Mouse (Mus musculus) embryonic facial prominence, embryonic 10.5 days (tissue): ENCODE measurements around the gene Mrpl24. TPM values are rescaled to one million over a fixed set of nuclear protein-coding genes. Genes with fewer than 3 reads are reported as not detected.
A peak's percentile ranks its signal among the peaks of the same experiment; 100 is the strongest.
"Not testable (repeated sequence)": the region's sequence is repeated elsewhere in the genome, so short reads cannot be mapped to it uniquely, and the experiment has no call there.

Source experiments
- DNase-seq: peaks from one replicate; pipeline ENCODE4 v3.0.0-alpha.2; 2017; ENCODE audit warnings: low spot score
- H3K27ac ChIP-seq: fragments of 300-500 bp; sonication (generic); replicated peaks from 2 replicates; pipeline ENCODE4 v1.5.1; 2016; ENCODE audit warnings: mild to moderate bottlenecking
- H3K27me3 ChIP-seq: fragments of 300-500 bp; sonication (generic); replicated peaks from 2 replicates; pipeline ENCODE4 v1.6.1; 2016; ENCODE audit warnings: low read depth, mild to moderate bottlenecking; ENCODE audit not compliant: poor library complexity, severe bottlenecking
- H3K36me3 ChIP-seq: fragments of 300-500 bp; sonication (generic); replicated peaks from 2 replicates; pipeline ENCODE4 v1.6.1; 2016; ENCODE audit warnings: mild to moderate bottlenecking, moderate library complexity
- H3K4me1 ChIP-seq: fragments of 300-500 bp; sonication (generic); 2 replicates; pipeline ENCODE4 v1.6.1; 2016
- H3K4me3 ChIP-seq: fragments of 300-500 bp; sonication (generic); 2 replicates; pipeline ENCODE4 v1.5.1; 2016; ENCODE audit warnings: mild to moderate bottlenecking, moderate library complexity
- H3K9me3 ChIP-seq: fragments of 300-500 bp; sonication (generic); 2 replicates; pipeline ENCODE4 v1.6.1; 2016; ENCODE audit warnings: mild to moderate bottlenecking
- WGBS: fragments of 180-500 bp; shearing (Covaris S2); methylation state at CpG from one replicate; pipeline ENCODE4 v1.1.7; 2016; 5-methylcytosine and 5-hydroxymethylcytosine counted together
- polyA plus RNA-seq: library from polyadenylated mRNA; unstranded; fragments of >200 nt; fragmentation: Nextera tagmentation; extraction: Ambion mirVana; gene quantifications from 2 replicates; pipeline ENCODE4 v1.2.1, GENCODE M21; 2016

Mrpl24 gene
- polyA plus RNA-seq, 1 experiment from 2014 or later, result 79.3 TPM

DNA sequence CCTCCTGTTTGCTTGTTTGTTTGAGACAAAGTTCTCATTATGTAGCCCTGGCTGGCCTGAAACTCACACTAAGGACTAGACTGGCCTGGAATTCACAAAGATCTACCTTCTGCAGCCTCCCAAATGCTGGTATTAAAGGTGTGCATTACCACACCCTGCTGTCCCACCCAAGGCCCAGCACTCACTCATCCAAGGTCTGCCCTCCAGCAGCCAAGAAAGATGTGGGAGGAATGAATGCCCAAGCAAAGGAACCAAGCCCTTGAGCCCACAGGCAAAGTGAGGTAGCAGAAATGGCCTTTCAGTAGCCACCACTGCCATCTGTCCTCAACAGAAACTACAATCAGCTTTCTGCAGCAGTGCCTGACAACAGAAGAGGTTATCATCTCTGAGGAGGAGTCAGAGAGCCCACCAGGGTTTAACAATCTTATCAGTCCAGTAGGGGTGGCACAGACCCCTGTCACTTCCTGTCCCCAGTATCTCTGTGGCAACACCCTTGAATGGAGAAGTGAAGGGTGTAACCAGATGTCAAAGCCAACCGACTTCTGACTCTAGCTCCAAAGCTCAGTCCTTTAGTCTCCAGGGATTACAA lies 18.2 kb upstream of the Mrpl24 start:
- H3K27me3 ChIP-seq, result no peaks in the 10 kb centered on the region
- DNase-seq, result no peak
- peaks cover 8% of the 10 kb centered on the region for H3K4me1 ChIP-seq
- no peaks in the 10 kb centered on the region for H3K36me3 ChIP-seq
- 51% methylated on average over 1 of the region's 1 CpGs for WGBS
- no peak overlapping the region for H3K4me3 ChIP-seq
- H3K27ac ChIP-seq, result no peak overlapping the region; the same call in 1 of the 2 replicates
- H3K9me3 ChIP-seq, result no peaks in the 10 kb centered on the region

DNA sequence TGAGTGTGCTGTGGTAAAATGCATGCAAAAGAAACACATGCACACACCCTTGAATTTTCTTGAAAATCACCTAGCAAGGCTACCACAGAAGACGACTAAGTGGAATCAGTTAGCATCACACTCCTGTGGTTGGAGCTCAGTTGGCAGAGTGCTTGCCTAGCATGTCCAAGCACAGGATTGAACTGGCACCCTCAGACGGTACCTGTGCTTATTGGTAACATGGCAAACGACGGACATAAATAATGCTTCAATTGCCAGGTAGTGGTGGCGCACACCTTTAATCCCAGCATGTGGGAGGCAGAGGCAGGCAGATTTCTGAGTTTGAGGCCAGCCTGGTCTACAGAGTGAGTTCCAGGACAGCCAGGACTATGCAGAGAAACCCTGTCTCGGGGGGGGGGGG lies 17.3 kb upstream of the Mrpl24 start:
- H3K27ac ChIP-seq, H3K9me3 ChIP-seq, H3K27me3 ChIP-seq, H3K4me1 ChIP-seq, DNase-seq, H3K4me3 ChIP-seq, H3K36me3 ChIP-seq: not testable (repeated sequence)
- WGBS, result 83% methylated on average over 6 of the region's 6 CpGs

DNA sequence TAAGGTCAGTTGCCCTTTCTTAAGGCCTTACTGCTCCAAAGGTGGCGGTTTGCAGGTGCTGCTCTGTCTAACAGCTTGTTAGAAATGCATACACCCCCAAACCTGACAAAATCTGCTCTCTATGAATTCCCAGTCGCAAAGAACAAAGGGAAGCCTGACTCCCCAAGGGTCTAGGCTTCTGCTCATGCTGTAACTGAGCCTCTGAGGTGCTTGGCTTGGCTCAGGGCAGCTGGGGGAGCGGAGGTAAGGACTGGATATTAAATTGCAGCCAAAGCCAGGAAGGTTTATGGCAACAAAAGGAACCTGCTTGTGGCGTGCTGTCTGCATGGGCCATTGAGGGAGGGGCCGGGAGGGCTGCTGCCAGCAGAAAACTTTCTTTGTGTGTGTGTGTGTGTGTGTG lies 15.5 kb upstream of the Mrpl24 start:
- 55% methylated on average over 5 of the region's 5 CpGs for WGBS
- H3K4me3 ChIP-seq, result no peak overlapping the region
- peak; percentile 20 for DNase-seq
- H3K4me1 ChIP-seq, result peaks cover 25% of the 10 kb centered on the region
- no peaks in the 10 kb centered on the region for H3K9me3 ChIP-seq
- no peaks in the 10 kb centered on the region for H3K36me3 ChIP-seq
- peak overlapping the region; percentile 76 for H3K27ac ChIP-seq
- no peaks in the 10 kb centered on the region for H3K27me3 ChIP-seq

DNA sequence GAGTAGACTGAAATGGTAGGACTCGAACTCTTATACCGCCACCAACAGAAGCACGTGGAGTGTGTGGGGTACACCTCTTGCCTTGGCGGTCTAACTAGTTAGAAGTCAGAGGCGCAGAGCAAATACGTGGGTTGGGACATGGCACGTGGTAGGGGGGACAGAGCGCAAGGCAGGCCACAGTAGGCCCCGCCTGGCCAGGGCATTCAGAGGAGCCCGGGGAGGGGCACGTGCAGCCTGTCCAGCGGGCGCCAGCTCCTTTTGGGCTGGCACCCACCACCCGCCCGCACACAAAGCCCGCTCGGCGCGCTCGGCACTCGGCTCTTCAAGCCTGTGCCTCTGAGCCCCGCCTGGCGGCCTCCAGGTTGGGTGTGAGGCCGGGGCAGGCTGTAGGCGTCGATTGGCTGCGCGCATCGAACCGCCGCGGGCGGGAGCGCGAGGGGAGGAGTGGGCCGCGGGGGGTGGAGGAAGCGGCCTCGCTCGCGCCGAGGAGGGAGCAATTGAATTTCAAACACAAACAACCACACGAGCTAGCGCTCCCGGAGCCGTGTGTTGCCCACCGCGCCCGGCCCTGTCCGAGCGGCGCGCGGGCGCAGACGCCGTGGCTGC lies 13.3 kb upstream of the Mrpl24 start, which contains the start of gene Hdgf:
Gene Hdgf, plus strand, starts transcription at position 442 of the 606 bp plus-strand sequence.
- no peaks in the 10 kb centered on the region for H3K9me3 ChIP-seq
- no peaks in the 10 kb centered on the region for H3K27me3 ChIP-seq
- H3K27ac ChIP-seq, result peak within 1 kb of the TSS; percentile 99
- H3K4me3 ChIP-seq, result peak within 1 kb of the TSS; percentile 99
- peak; percentile 99 for DNase-seq
- WGBS, result 1% methylated on average over 57 of the region's 57 CpGs
- H3K4me1 ChIP-seq, result peaks cover 47% of the 10 kb centered on the region
- H3K36me3 ChIP-seq, result no peaks in the 10 kb centered on the region

DNA sequence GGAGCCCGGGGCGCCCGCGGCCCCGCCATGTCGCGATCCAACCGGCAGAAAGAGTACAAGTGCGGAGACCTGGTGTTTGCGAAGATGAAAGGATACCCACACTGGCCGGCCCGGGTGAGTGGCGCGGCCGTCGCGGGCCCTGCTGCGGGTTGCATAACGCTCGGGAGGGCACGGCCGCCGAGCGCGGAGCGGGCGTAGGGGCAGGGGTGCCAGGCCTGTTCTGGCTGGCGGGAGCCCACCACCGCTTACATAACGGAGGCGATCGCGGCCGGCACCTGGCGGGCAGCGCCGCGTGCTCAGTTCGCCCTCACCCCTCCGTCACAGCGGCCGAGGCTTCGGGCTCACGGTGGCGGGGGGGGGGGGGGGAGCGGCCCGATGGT lies 12.7 kb upstream of the Mrpl24 start:
- peak overlapping the region; percentile 99 for H3K4me3 ChIP-seq
- no peak for DNase-seq
- under 1% methylated on average over 42 of the region's 47 CpGs for WGBS
- peaks cover 53% of the 10 kb centered on the region for H3K4me1 ChIP-seq
- no peaks in the 10 kb centered on the region for H3K27me3 ChIP-seq
- no peaks in the 10 kb centered on the region for H3K9me3 ChIP-seq
- H3K27ac ChIP-seq, result peak overlapping the region; percentile 99
- H3K36me3 ChIP-seq, result 0 out of 2 replicates have a peak, but pooled peaks cover 3% of the 10 kb centered on the region

DNA sequence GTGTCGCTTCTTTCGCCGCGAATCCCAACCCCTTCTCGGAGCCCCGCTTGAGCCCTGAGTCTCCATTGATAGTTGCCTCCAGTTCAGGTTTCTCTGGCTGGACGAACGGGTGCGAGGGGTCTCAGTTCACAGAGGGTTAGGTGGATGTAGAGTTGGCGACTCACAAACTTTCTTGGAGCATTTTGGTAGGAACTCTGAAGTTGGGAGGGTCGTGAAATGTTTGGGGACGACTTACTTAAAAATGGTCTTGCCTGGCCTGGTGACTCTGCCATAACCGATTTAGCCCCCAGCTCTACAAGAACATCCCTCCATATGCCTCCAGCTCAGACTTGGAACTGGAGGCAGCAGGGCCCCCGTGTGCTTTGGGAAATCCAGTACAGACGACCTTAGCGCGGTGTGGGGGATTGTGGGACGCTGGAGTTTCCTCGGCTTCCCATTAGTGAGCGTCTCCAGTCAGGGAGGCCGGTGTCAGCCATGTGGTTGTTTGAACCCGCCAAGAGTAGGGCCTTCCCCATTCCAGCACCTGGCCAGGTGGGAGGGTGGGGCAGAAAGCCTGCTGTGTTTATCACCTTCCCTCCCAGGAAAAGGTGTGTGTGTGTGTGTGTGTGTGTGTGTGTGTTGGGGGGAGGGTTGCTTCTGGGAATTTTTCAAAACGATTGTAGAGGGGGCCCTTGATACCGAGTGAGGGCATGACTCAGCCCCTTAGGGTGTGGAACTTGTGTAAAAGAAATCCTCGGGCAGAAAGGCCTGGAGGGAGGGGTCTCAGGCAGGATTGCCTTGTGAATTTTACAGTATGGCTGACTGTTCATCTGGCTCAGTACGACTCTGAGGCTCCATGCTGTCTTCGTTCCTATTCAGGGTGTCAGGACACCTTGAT lies 12.1 kb upstream of the Mrpl24 start:
- H3K27me3 ChIP-seq, result no peaks in the 10 kb centered on the region
- DNase-seq, result peak; percentile 61
- WGBS, result under 1% methylated on average over 27 of the region's 27 CpGs
- no peaks in the 10 kb centered on the region for H3K9me3 ChIP-seq
- peak overlapping the region; percentile 99 for H3K27ac ChIP-seq
- peak overlapping the region; percentile 99 for H3K4me3 ChIP-seq
- peaks cover 59% of the 10 kb centered on the region for H3K4me1 ChIP-seq
- H3K36me3 ChIP-seq, result 0 out of 2 replicates have a peak, but pooled peaks cover 3% of the 10 kb centered on the region

DNA sequence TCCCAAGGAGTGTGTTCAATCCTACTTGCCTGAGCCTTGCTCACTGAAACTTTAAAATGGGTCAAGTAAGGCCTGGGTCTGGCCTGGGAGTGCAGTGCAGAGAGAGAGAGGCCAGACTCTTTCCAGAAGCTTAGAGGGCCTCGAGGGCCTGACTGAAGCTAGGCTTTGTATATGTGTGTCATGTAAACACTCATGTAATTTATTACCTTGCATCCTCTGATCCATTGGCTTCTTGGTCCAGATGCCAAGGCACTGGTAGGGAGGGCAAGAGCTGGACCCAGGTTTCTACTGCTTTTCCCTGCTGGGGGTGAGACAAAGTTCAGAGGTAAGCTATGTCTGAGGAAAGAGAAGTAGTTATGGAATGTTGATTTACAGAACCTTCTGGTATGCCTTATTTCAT lies 11.4 kb upstream of the Mrpl24 start:
- H3K4me1 ChIP-seq, result peaks cover 60% of the 10 kb centered on the region
- H3K9me3 ChIP-seq, result no peaks in the 10 kb centered on the region
- no peak for DNase-seq
- H3K27me3 ChIP-seq, result no peaks in the 10 kb centered on the region
- WGBS, result 10% methylated on average over 1 of the region's 1 CpGs
- H3K27ac ChIP-seq, result peak overlapping the region; percentile 99
- H3K36me3 ChIP-seq, result peaks cover 6% of the 10 kb centered on the region
- peak overlapping the region; percentile 99 for H3K4me3 ChIP-seq

DNA sequence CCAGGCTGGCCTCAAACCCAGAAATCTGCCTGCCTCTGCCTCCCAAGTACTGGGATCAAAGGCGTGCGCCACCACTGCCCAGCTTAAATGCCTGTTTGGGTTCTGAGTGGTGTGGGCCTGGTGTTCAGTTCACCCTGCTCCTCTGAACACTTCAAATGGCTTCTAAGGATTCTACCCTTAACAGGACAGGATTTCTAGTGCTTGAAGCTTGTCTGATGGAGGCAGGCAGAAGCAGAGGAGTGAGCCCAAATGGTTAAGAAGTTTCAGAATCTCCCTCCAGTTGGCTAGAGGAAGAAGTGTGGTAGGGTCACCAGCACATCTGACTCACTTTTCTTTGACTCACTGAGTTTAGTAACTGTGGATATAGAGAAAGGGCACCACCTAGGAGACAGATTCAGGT lies 9.9 kb upstream of the Mrpl24 start:
- peak overlapping the region; percentile 99 for H3K27ac ChIP-seq
- 81% methylated on average over 2 of the region's 2 CpGs for WGBS
- H3K36me3 ChIP-seq, result peaks cover 21% of the 10 kb centered on the region
- H3K9me3 ChIP-seq, result no peaks in the 10 kb centered on the region
- no peak for DNase-seq
- H3K27me3 ChIP-seq, result no peaks in the 10 kb centered on the region
- H3K4me3 ChIP-seq, result peak overlapping the region; percentile 99
- H3K4me1 ChIP-seq, result peaks cover 56% of the 10 kb centered on the region

DNA sequence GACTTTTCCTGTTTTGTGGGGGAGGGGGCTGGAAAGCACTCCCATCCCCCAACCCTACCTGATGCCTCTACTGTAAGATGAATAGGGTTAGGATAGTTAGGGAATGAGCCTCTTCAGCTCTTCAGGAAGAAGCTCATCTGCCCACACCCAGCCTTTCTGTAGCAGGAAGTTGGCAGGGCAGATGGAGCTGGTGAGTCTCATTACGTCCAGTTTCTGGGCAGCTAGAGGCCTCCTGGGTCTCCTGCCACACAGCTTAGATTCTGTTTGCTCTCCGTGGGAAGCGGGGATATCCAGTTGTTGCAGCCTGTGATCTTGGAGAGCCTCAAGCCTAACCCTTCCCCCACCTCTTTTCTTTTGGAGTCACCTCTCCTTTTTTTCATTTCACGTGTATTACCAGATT lies 9.4 kb upstream of the Mrpl24 start:
- WGBS, result 9% methylated on average over 4 of the region's 4 CpGs
- peak; percentile 21 for DNase-seq
- peaks cover 26% of the 10 kb centered on the region for H3K36me3 ChIP-seq
- peaks cover 56% of the 10 kb centered on the region for H3K4me1 ChIP-seq
- no peaks in the 10 kb centered on the region for H3K9me3 ChIP-seq
- peak overlapping the region; percentile 99 for H3K27ac ChIP-seq
- H3K27me3 ChIP-seq, result no peaks in the 10 kb centered on the region
- peak overlapping the region; percentile 99 for H3K4me3 ChIP-seq

DNA sequence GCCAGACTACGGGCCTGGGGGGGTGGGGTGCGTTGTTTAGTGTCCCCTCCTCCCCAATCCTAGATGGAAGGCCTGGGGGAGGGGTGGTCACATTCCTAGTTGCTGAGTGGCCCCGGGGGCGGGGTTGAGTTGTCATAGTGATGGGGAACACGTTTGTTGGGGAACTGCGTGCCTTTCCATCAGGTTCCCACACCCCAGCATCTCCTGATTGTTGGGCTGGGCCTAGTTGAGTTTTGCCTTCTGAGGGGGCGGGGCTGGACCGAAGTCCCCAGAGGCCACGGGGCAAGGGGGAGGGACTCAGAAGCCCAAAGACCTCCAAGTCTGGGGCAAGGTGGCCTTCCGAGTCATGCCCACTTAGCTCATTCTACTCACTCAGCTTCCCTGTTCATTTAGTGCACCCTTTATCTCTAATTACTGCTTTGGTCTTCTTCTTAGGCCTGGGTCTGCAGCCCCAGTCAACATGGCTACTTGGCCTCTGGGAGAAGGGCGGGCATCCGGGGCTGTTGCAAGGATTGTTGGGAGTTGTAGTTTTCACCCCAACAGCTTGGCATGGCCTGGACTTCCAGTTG lies 8.6 kb upstream of the Mrpl24 start:
- 7% methylated on average over 12 of the region's 12 CpGs for WGBS
- H3K27me3 ChIP-seq, result no peaks in the 10 kb centered on the region
- H3K4me1 ChIP-seq, result peaks cover 56% of the 10 kb centered on the region
- peak overlapping the region; percentile 99 for H3K4me3 ChIP-seq
- peak; percentile 92 for DNase-seq
- no peaks in the 10 kb centered on the region for H3K9me3 ChIP-seq
- peaks cover 33% of the 10 kb centered on the region for H3K36me3 ChIP-seq
- H3K27ac ChIP-seq, result peak overlapping the region; percentile 99

DNA sequence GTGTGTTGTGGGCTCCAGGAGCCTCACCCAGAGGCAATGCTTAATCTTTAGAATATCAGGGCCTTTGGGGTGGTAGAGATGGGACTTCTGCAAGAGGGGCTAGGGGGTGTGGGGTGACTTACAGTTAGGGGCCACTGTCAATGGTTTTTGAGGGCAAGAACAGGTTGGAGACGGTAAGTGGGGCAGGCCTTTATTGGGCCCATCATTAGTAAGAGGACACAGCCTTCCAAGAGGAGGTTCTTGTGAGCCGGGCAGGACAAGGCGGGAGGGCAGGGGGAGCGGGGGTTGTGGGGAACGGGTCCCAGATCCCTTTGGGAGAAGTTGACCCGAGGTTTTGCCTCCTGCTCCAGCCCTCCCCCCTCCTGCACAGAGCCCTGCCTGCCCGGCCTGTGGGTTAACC lies 5.8 kb upstream of the Mrpl24 start:
- 82% methylated on average over 7 of the region's 7 CpGs for WGBS
- Histone ChIP-seq H3K4me1 (peaks cover 38% of the 10 kb centered on the region), H3K9me3 (no peaks in the 10 kb centered on the region), H3K27me3 (no peaks in the 10 kb centered on the region), H3K4me3 (no peak overlapping the region), H3K36me3 (peaks cover 55% of the 10 kb centered on the region), H3K27ac (no peak overlapping the region)
- no peak for DNase-seq

DNA sequence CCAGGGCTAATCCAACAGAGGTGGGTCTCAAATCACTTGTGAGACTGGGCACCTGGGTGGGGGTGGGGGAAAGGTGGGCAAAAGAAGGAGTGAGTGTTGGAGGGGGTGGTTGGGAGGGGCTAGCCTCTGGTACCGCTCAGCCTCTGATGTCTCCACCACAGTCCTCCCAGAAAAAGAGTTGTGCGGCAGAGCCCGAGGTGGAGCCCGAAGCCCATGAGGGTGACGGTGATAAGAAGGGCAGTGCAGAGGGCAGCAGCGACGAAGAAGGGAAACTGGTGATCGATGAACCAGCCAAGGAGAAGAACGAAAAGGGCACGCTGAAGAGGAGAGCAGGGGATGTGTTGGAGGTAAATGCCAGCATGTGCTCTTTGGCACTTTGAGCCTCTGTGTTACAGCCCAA lies 5.4 kb upstream of the Mrpl24 start:
- DNase-seq, result no peak
- no peaks in the 10 kb centered on the region for H3K9me3 ChIP-seq
- H3K4me1 ChIP-seq, result peaks cover 34% of the 10 kb centered on the region
- peaks cover 55% of the 10 kb centered on the region for H3K36me3 ChIP-seq
- no peak overlapping the region for H3K27ac ChIP-seq
- H3K4me3 ChIP-seq, result no peak overlapping the region
- 95% methylated on average over 10 of the region's 10 CpGs for WGBS
- no peaks in the 10 kb centered on the region for H3K27me3 ChIP-seq
